Mouse (Mus musculus) lung, postnatal 0 days (tissue): ENCODE data around the gene Gm10697.
"Not testable (repeated sequence)": the region's sequence is repeated elsewhere in the genome, so short reads cannot be mapped to it uniquely, and the experiment has no call there.

Source experiments
- CTCF ChIP-seq: IDR thresholded peaks from 2 replicates; pipeline ENCODE4 v1.5.1; 2016; ENCODE audit warnings: antibody characterized with exemption, mild to moderate bottlenecking
- EP300 ChIP-seq: IDR thresholded peaks from 2 replicates; pipeline ENCODE4 v1.6.1; 2016; ENCODE audit warnings: antibody characterized with exemption, mild to moderate bottlenecking, control low read depth

DNA sequence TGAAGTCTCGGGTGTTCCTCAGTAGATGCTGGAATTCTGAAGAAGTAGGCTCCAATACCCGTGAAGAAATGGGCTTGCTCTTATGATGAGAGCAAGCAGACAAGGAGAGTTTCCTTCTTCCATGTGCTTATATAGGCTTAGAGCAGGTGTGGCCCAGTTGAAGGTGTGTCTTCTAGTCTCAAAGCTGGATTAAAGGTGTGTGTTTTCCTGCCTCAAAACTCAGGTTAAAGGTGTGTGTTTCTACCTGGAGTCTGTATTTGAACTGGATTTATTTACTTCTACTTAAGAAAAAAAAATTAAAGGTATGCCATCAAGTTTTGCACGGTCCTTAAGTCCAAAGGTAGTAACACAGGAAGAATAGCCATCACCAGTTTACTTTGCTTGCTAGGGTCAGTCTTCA, 17.7 kb downstream of the Gm10697 start, which contains the start of gene Gm9125:
- not testable (repeated sequence) for TF ChIP-seq CTCF, EP300
